Mouse (Mus musculus) embryonic facial prominence, embryonic 10.5 days (tissue): Measurements from ENCODE around the gene Wdr20rt. TPM values are rescaled to one million over a fixed set of nuclear protein-coding genes. Genes with fewer than 3 reads are reported as not detected.
A peak's percentile ranks its signal among the peaks of the same experiment; 100 is the strongest.

Source experiments
- DNase-seq: peaks from one replicate; pipeline ENCODE4 v3.0.0-alpha.2; 2017; ENCODE audit warnings: low spot score
- H3K27ac ChIP-seq: fragments of 300-500 bp; sonication (generic); replicated peaks from 2 replicates; pipeline ENCODE4 v1.5.1; 2016; ENCODE audit warnings: mild to moderate bottlenecking
- H3K27me3 ChIP-seq: fragments of 300-500 bp; sonication (generic); replicated peaks from 2 replicates; pipeline ENCODE4 v1.6.1; 2016; ENCODE audit warnings: low read depth, mild to moderate bottlenecking; ENCODE audit not compliant: poor library complexity, severe bottlenecking
- H3K36me3 ChIP-seq: fragments of 300-500 bp; sonication (generic); replicated peaks from 2 replicates; pipeline ENCODE4 v1.6.1; 2016; ENCODE audit warnings: mild to moderate bottlenecking, moderate library complexity
- H3K4me1 ChIP-seq: fragments of 300-500 bp; sonication (generic); 2 replicates; pipeline ENCODE4 v1.6.1; 2016
- H3K4me3 ChIP-seq: fragments of 300-500 bp; sonication (generic); 2 replicates; pipeline ENCODE4 v1.5.1; 2016; ENCODE audit warnings: mild to moderate bottlenecking, moderate library complexity
- H3K9me3 ChIP-seq: fragments of 300-500 bp; sonication (generic); 2 replicates; pipeline ENCODE4 v1.6.1; 2016; ENCODE audit warnings: mild to moderate bottlenecking
- WGBS: fragments of 180-500 bp; shearing (Covaris S2); methylation state at CpG from one replicate; pipeline ENCODE4 v1.1.7; 2016; 5-methylcytosine and 5-hydroxymethylcytosine counted together
- polyA plus RNA-seq: library from polyadenylated mRNA; unstranded; fragments of >200 nt; fragmentation: Nextera tagmentation; extraction: Ambion mirVana; gene quantifications from 2 replicates; pipeline ENCODE4 v1.2.1, GENCODE M21; 2016

Wdr20rt gene
- polyA plus RNA-seq, 1 experiment from 2014 or later, result not detected

- Histone ChIP-seq H3K27me3 (no peaks in the 10 kb centered on the region), H3K4me1 (peaks cover 13% of the 10 kb centered on the region), H3K4me3 (peak overlapping the region; percentile 29; the same call in 1 of the 2 replicates), H3K27ac (no peak overlapping the region), H3K36me3 (no peaks in the 10 kb centered on the region), H3K9me3 (no peaks in the 10 kb centered on the region)
- no peak for DNase-seq
- 54% methylated on average over 19 of the region's 19 CpGs for WGBS
Observed at GRCm38 (mm10) chr12:65258212-65259138, 33.2 kb downstream of the Wdr20rt start.

GRCm38 (mm10) chr12:65259139-65260111 lies 34.1 kb downstream of the Wdr20rt start:
- Histone ChIP-seq H3K9me3 (no peaks in the 10 kb centered on the region), H3K4me3 (peak overlapping the region; percentile 29; the same call in 1 of the 2 replicates), H3K36me3 (no peaks in the 10 kb centered on the region), H3K4me1 (peaks cover 13% of the 10 kb centered on the region), H3K27ac (no peak overlapping the region), H3K27me3 (no peaks in the 10 kb centered on the region)
- WGBS, result 76% methylated on average over 13 of the region's 13 CpGs
- DNase-seq, result no peak

- Histone ChIP-seq H3K27me3 (no peaks in the 10 kb centered on the region), H3K4me3 (no peak overlapping the region), H3K4me1 (no peaks in the 10 kb centered on the region), H3K9me3 (no peaks in the 10 kb centered on the region), H3K27ac (no peak overlapping the region), H3K36me3 (no peaks in the 10 kb centered on the region)
- WGBS, result 86% methylated on average over 5 of the region's 5 CpGs
- no peak for DNase-seq
Observed at GRCm38 (mm10) chr12:65268311-65268984, 43.1 kb downstream of the Wdr20rt start.

GRCm38 (mm10) chr12:65269406-65269805 lies 44.1 kb downstream of the Wdr20rt start:
- no peak overlapping the region for H3K27ac ChIP-seq
- H3K4me1 ChIP-seq, result no peaks in the 10 kb centered on the region
- H3K36me3 ChIP-seq, result no peaks in the 10 kb centered on the region
- H3K9me3 ChIP-seq, result no peaks in the 10 kb centered on the region
- no peak overlapping the region for H3K4me3 ChIP-seq
- no peaks in the 10 kb centered on the region for H3K27me3 ChIP-seq
- DNase-seq, result no peak
- WGBS, result 82% methylated on average over 5 of the region's 5 CpGs

DNA sequence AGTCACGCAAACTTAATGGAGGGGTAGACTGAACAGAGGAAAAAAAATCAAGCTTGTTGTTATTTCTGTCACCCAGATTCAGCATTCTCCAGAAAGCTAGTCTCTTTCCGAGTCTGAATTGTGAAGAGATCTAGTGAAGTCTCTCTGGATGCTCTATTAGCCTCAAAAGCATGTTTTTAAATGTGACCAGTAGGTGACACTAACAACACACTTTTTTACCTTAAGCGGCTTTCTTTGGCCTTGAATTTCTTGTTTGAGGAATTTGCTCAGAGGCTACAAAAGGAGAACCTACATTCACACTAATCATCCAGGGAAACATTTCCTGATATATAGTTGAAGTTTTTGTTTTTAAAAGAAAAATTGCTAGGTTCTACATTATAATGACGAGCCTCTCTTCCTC lies 48.5 kb downstream of the Wdr20rt start:
- WGBS, result 68% methylated on average over 4 of the region's 4 CpGs
- Histone ChIP-seq H3K4me1 (no peaks in the 10 kb centered on the region), H3K36me3 (no peaks in the 10 kb centered on the region), H3K27me3 (no peaks in the 10 kb centered on the region), H3K4me3 (no peak overlapping the region), H3K9me3 (no peaks in the 10 kb centered on the region), H3K27ac (no peak overlapping the region)
- no peak for DNase-seq

Other genes with a start within 250 kb of the Wdr20rt start
- gene Prpf39, start 189.2 kb upstream of the Wdr20rt start, polyA plus RNA-seq, result 66.9 and 67.5 TPM in 2 replicates
- gene Fkbp3, start 151.5 kb upstream of the Wdr20rt start, polyA plus RNA-seq, result 672 and 700 TPM in 2 replicates
- gene Fancm, start 149.9 kb upstream of the Wdr20rt start, polyA plus RNA-seq, result 13.4 and 15.7 TPM in 2 replicates
- 85.5 and 87.5 TPM in 2 replicates for gene Mis18bp1, start 52.9 kb upstream of the Wdr20rt start, polyA plus RNA-seq